Mouse (Mus musculus): ENCODE results near the gene Fsd2.

- TF ChIP-seq POLR2A (IDR thresholded peaks at IDR 0.05; ENCODE audit: control insufficient read depth, low read depth, low read length) (no peak), CTCF (IDR thresholded peaks at IDR 0.05; ENCODE audit: control insufficient read depth, insufficient read depth, insufficient replicate concordance, low read depth, low read length) (no peak)
Observed at GRCm38 (mm10) chr7:81548864-81549263, 17.9 kb downstream of the Fsd2 start.
